Mouse (Mus musculus) hindbrain, embryonic 16.5 days (tissue): ENCODE data around the gene Gm14085. TPM values are rescaled to one million over a fixed set of nuclear protein-coding genes. Genes with fewer than 3 reads are reported as not detected.
A peak's percentile ranks its signal among the peaks of the same experiment; 100 is the strongest.

Source experiments
- ATAC-seq: fragments of 200-750 bp; cut with Nextera tagmentation; 2 replicates; pipeline ENCODE4 v1.8.0; 2017; ENCODE audit warnings: moderate TSS enrichment, moderate library complexity
- H3K27ac ChIP-seq: fragments of 300-500 bp; sonication (generic); 2 replicates; pipeline ENCODE4 v1.5.1; 2014; ENCODE audit warnings: low read depth, mild to moderate bottlenecking, control low read depth, low read length, moderate library complexity
- H3K27me3 ChIP-seq: fragments of 300-500 bp; sonication (generic); replicated peaks from 2 replicates; pipeline ENCODE4 v1.6.1; 2014; ENCODE audit warnings: low read length; ENCODE audit not compliant: control insufficient read depth, insufficient read depth
- H3K36me3 ChIP-seq: fragments of 300-500 bp; sonication (generic); 2 replicates; pipeline ENCODE4 v1.6.1; 2014; ENCODE audit warnings: mild to moderate bottlenecking, low read length, moderate library complexity, mixed read lengths; ENCODE audit not compliant: control insufficient read depth, insufficient read depth
- H3K4me1 ChIP-seq: fragments of 300-500 bp; sonication (generic); 2 replicates; pipeline ENCODE4 v1.6.1; 2014; ENCODE audit warnings: low read depth, low read length; ENCODE audit not compliant: control insufficient read depth, insufficient read depth
- H3K4me2 ChIP-seq: fragments of 300-500 bp; sonication (generic); 2 replicates; pipeline ENCODE4 v1.6.1; 2014; ENCODE audit warnings: mild to moderate bottlenecking, low read length, control low read depth, moderate library complexity
- H3K4me3 ChIP-seq: fragments of 300-500 bp; sonication (generic); 2 replicates; pipeline ENCODE4 v1.5.1; 2014; ENCODE audit warnings: mild to moderate bottlenecking, low read length, control low read depth, moderate library complexity
- H3K9ac ChIP-seq: fragments of 300-500 bp; sonication (generic); 2 replicates; pipeline ENCODE4 v1.6.1; 2014; ENCODE audit warnings: low read depth, mild to moderate bottlenecking, control low read depth, low read length, moderate library complexity
- H3K9me3 ChIP-seq: fragments of 300-500 bp; sonication (generic); 2 replicates; pipeline ENCODE4 v1.6.1; 2014; ENCODE audit warnings: mild to moderate bottlenecking, low read length, moderate library complexity; ENCODE audit not compliant: control insufficient read depth
- WGBS: fragments of 180-500 bp; shearing (Covaris S2); extraction: QIAGEN DNeasy Blood & Tissue Kit; methylation state at CpG from one replicate; pipeline ENCODE4 v1.1.7; 2014; 5-methylcytosine and 5-hydroxymethylcytosine counted together
- polyA plus RNA-seq: library from polyadenylated mRNA; unstranded; fragments of >200 nt; fragmentation: Nextera tagmentation; extraction: Ambion mirVana; gene quantifications from 2 replicates; pipeline ENCODE4 v1.2.1, GENCODE M21; 2015

Gm14085 gene
- polyA plus RNA-seq, 1 experiment from 2014 or later, result not detected

DNA sequence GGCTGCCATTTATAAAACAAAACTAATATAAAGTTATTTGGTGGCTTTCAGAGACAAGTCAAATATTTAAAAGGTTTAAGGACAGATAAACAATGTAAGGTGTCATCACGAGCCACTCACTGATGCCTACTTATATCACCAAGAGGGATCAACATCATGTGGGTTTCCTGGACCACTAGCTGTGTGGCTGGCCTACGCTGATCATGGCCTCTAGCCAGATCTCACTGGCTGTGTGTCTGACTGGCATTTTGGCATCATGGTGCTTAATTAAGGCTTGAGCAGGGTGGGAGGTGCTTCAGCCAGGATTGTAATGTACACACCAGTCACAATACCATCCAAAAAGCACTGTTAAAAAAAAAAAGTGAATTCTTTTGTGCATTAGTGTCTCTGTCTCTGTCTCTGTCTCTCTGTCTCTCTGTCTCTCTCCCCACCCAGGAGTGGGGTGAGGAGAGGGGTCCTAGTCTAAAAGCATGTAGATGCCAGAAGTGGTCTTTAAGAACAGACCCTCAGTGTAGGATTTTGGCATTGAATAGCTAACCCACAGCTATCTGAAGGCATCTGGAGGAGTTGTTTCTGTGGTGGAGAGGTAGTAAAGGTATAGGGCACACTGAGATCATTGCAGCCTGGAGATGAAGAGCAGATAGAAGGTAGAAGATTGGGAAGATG lies 47.5 kb downstream of the Gm14085 start:
- Histone ChIP-seq H3K9me3 (no peaks in the 10 kb centered on the region), H3K4me1 (no peaks in the 10 kb centered on the region; the same call in 1 of the 2 replicates), H3K9ac (no peak overlapping the region), H3K27me3 (no peaks in the 10 kb centered on the region), H3K4me3 (no peak overlapping the region), H3K27ac (peak overlapping the region; percentile 45; the same call in 1 of the 2 replicates), H3K36me3 (no peaks in the 10 kb centered on the region), H3K4me2 (no peak overlapping the region)
- 52% methylated on average over 2 of the region's 2 CpGs for WGBS
- ATAC-seq, result peak; percentile 74

- Histone ChIP-seq H3K27ac (peak overlapping the region; percentile 45; the same call in 1 of the 2 replicates), H3K27me3 (no peaks in the 10 kb centered on the region), H3K4me1 (no peaks in the 10 kb centered on the region; the same call in 1 of the 2 replicates), H3K9ac (no peak overlapping the region), H3K9me3 (no peaks in the 10 kb centered on the region), H3K36me3 (no peaks in the 10 kb centered on the region), H3K4me3 (no peak overlapping the region), H3K4me2 (no peak overlapping the region)
- ATAC-seq, result no peak
- WGBS, result 89% methylated on average over 2 of the region's 2 CpGs
Measured at GRCm38 (mm10) chr2:122532802-122533186, 48.1 kb downstream of the Gm14085 start.

- WGBS, result 91% methylated on average over 2 of the region's 2 CpGs
- Histone ChIP-seq H3K27me3 (no peaks in the 10 kb centered on the region), H3K4me2 (no peak overlapping the region), H3K9ac (no peak overlapping the region), H3K4me3 (no peak overlapping the region), H3K27ac (no peak overlapping the region), H3K36me3 (no peaks in the 10 kb centered on the region), H3K9me3 (no peaks in the 10 kb centered on the region), H3K4me1 (no peaks in the 10 kb centered on the region; the same call in 1 of the 2 replicates)
- no peak for ATAC-seq
Measured at GRCm38 (mm10) chr2:122533378-122533777, 48.6 kb downstream of the Gm14085 start.

DNA sequence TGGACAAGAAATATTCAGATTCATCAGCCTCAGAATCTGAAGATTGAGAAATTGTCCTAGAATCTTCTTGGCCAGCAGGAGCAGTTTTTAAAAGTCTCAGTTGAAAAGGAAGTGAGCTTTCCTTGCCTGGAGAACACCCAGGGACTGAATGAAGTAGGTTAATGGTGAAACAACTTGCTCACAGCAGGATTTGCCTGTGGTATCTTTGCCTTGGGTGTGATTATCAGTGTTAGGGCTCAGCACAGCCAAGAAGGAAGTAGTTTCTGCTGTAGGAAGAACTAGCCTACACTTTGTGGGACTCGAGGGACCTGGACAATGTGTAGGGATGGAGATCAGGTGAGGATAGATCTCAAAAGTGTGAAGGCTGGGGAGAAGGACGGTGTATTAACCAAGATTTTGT lies 49.9 kb downstream of the Gm14085 start:
- Histone ChIP-seq H3K4me2 (no peak overlapping the region), H3K4me3 (no peak overlapping the region), H3K9me3 (no peaks in the 10 kb centered on the region), H3K36me3 (no peaks in the 10 kb centered on the region), H3K9ac (no peak overlapping the region), H3K27me3 (no peaks in the 10 kb centered on the region), H3K27ac (no peak overlapping the region), H3K4me1 (no peaks in the 10 kb centered on the region; the same call in 1 of the 2 replicates)
- no peak for ATAC-seq
- WGBS, result 80% methylated on average over 2 of the region's 2 CpGs

- 19% methylated on average over 2 of the region's 2 CpGs for WGBS
- H3K4me2 ChIP-seq, result no peak overlapping the region
Measured at GRCm38 (mm10) chr2:122558317-122558716, 73.6 kb downstream of the Gm14085 start.

GRCm38 (mm10) chr2:122561221-122561620 lies 76.5 kb downstream of the Gm14085 start:
- no peak for ATAC-seq
- H3K27me3 ChIP-seq, result no peaks in the 10 kb centered on the region
- H3K9ac ChIP-seq, result no peak overlapping the region
- H3K4me2 ChIP-seq, result no peak overlapping the region
- H3K36me3 ChIP-seq, result no peaks in the 10 kb centered on the region
- no peak overlapping the region for H3K4me3 ChIP-seq
- H3K9me3 ChIP-seq, result no peaks in the 10 kb centered on the region; the same call in 1 of the 2 replicates
- WGBS, result 95% methylated on average over 5 of the region's 5 CpGs
- no peaks in the 10 kb centered on the region for H3K4me1 ChIP-seq
- H3K27ac ChIP-seq, result no peak overlapping the region

More at GRCm38 (mm10) chr2:122558317-122558716, 73.6 kb downstream of the Gm14085 start:
- Histone ChIP-seq H3K36me3 (no peaks in the 10 kb centered on the region), H3K9me3 (no peaks in the 10 kb centered on the region; the same call in 1 of the 2 replicates), H3K4me3 (no peak overlapping the region), H3K27ac (no peak overlapping the region), H3K27me3 (no peaks in the 10 kb centered on the region), H3K9ac (no peak overlapping the region), H3K4me1 (no peaks in the 10 kb centered on the region)
- ATAC-seq, result no peak

- H3K36me3 ChIP-seq, result no peaks in the 10 kb centered on the region
- no peak overlapping the region for H3K9ac ChIP-seq
- no peak overlapping the region for H3K4me3 ChIP-seq
- H3K4me1 ChIP-seq, result no peaks in the 10 kb centered on the region
- H3K27ac ChIP-seq, result no peak overlapping the region
- H3K4me2 ChIP-seq, result no peak overlapping the region
- no peaks in the 10 kb centered on the region for H3K27me3 ChIP-seq
- WGBS, result 100% methylated on average over 1 of the region's 1 CpGs
- H3K9me3 ChIP-seq, result no peaks in the 10 kb centered on the region; the same call in 1 of the 2 replicates
- ATAC-seq, result no peak
Measured at GRCm38 (mm10) chr2:122562251-122562650, 77.5 kb downstream of the Gm14085 start.

DNA sequence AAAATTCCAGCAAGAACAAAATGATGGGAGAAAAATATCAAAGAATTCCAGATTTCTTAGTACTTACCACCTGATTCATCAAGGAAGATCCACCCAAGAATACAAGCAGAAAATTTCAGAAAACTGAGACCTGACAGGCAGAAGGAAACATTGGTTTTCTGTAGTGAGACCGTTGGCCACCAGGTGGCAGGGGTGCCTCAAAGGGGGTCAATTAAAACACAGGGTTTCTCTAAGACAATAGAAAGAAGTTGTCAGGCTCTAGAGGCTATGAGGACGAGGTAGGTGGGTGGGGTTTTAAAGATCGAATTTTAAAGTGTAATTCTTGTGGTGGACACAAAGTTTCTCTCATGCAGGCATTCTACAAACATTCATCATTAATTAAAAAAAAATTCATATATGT lies 84.7 kb downstream of the Gm14085 start:
- Histone ChIP-seq H3K9ac (no peak overlapping the region; the same call in 1 of the 2 replicates), H3K27me3 (no peaks in the 10 kb centered on the region), H3K27ac (no peak overlapping the region), H3K4me1 (no peaks in the 10 kb centered on the region), H3K4me3 (no peak overlapping the region), H3K9me3 (no peaks in the 10 kb centered on the region), H3K36me3 (no peaks in the 10 kb centered on the region), H3K4me2 (no peak overlapping the region)
- ATAC-seq, result no peak
- 16% methylated on average over 3 of the region's 3 CpGs for WGBS

GRCm38 (mm10) chr2:122570430-122570829 lies 85.7 kb downstream of the Gm14085 start:
- no peak overlapping the region for H3K4me2 ChIP-seq
- 77% methylated on average over 4 of the region's 4 CpGs for WGBS
- no peak overlapping the region for H3K9ac ChIP-seq
- no peaks in the 10 kb centered on the region for H3K36me3 ChIP-seq
- H3K27ac ChIP-seq, result no peak overlapping the region
- ATAC-seq, result no peak
- no peaks in the 10 kb centered on the region for H3K4me1 ChIP-seq
- H3K9me3 ChIP-seq, result no peaks in the 10 kb centered on the region
- H3K4me3 ChIP-seq, result no peak overlapping the region
- no peaks in the 10 kb centered on the region for H3K27me3 ChIP-seq
